Mouse (Mus musculus): ENCODE data around the gene Gm17349. TPM values are rescaled to one million over a fixed set of nuclear protein-coding genes. Genes with fewer than 3 reads are reported as not detected.

The Gm17349 gene
- polyA plus RNA-seq, 1 experiment from 2014 or later = not detected

DNA sequence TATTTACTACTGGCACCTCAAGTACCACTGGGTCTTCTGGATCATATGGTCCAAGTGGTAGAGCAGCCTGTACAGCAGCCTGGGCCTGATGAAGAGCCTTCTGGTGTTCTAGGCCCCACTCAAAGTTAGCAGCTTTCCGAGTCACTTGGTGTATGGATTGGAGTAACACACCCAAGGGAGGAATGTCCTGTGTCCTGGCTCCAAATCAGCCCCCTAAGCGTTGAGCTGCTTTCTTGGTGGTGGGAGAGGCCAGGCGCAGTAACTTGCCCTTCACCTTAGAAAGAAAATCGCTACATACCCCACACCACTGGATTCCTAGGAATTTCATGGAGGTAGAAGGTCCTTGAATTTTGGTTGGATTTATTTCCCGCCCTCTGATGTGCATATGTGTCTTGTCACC is 21.1 kb downstream of the Gm17349 start:
- Histone ChIP-seq H3K4me3 (ENCODE audit: low read depth, low read length) (no peak overlapping the region), H3K27ac (replicated peaks; ENCODE audit: low read depth, low read length) (no peak overlapping the region), H3K36me3 (ENCODE audit: control insufficient read depth, insufficient read depth, low read length) (no peaks in the 10 kb centered on the region), H3K4me1 (ENCODE audit: control insufficient read depth, insufficient read depth, low read length) (no peaks in the 10 kb centered on the region), H3K27me3 (ENCODE audit: control insufficient read depth, insufficient read depth, low read length) (no peaks in the 10 kb centered on the region), H3K4me2 (ENCODE audit: low read depth, severe bottlenecking) (no peak overlapping the region), H3K9ac (ENCODE audit: low read length) (no peak overlapping the region), H3K9me3 (ENCODE audit: control insufficient read depth, low read length) (no peaks in the 10 kb centered on the region)
- WGBS = 94% methylated on average over 5 of the region's 5 CpGs
- DNase-seq (ENCODE audit: low spot score) (no peak), ATAC-seq (ENCODE audit: insufficient number of reproducible peaks, low FRiP score, low TSS enrichment, low read depth) (no peak)

DNA sequence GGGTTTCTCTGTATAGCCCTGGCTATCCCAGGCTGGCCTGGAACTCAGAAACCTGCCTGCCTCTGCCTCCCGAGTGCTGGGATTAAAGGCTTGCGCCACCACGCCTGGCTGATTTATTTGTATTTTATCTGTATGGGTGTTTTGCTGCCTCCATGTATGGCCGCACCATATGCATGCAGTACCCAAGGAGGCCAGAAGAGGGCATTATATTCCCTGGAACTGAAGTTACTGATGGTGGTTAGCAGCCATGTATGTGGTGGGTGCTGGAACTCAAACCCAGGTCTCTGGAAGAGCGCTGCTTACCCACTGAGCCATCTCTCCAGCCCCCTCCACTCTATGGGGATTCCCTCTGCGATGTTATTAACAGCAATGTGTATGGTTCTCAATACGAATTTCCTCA is 22.4 kb downstream of the Gm17349 start:
- no peaks in the 10 kb centered on the region for H3K36me3 ChIP-seq (ENCODE audit: control insufficient read depth, insufficient read depth, low read length)
- no peak overlapping the region for H3K27ac ChIP-seq (replicated peaks; ENCODE audit: low read depth, low read length)
- H3K4me1 ChIP-seq (ENCODE audit: control insufficient read depth, insufficient read depth, low read length) = no peaks in the 10 kb centered on the region
- WGBS = 94% methylated on average over 7 of the region's 7 CpGs
- no peak overlapping the region for H3K4me2 ChIP-seq (ENCODE audit: low read depth, severe bottlenecking)
- H3K9ac ChIP-seq (ENCODE audit: low read length) = no peak overlapping the region
- no peaks in the 10 kb centered on the region for H3K27me3 ChIP-seq (ENCODE audit: control insufficient read depth, insufficient read depth, low read length)
- H3K9me3 ChIP-seq (ENCODE audit: control insufficient read depth, low read length) = no peaks in the 10 kb centered on the region
- DNase-seq (ENCODE audit: low spot score) = no peak
- H3K4me3 ChIP-seq (ENCODE audit: low read depth, low read length) = no peak overlapping the region
- ATAC-seq (ENCODE audit: insufficient number of reproducible peaks, low FRiP score, low TSS enrichment, low read depth) = no peak

DNA sequence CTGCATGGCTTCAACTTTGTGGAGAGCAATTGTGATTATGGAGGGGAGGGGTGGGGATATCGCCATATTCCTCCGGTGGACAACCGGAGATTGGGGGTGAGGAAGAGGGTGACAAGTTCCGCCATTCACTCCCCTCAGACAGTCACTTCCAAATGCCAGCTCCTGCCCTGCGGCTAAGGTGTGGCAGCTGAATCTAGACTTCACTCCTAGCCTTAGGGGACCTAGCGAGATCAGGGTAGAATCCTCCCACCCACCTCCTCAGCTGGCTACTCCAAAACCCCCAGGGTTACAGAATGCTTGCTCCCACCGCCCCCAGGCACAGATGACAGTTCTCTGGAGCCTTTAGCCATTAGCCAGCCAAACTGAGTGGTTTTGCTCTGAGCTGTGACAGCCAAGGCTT is 26.3 kb downstream of the Gm17349 start:
- Histone ChIP-seq H3K9me3 (ENCODE audit: control insufficient read depth, low read length) (no peaks in the 10 kb centered on the region), H3K4me2 (ENCODE audit: low read depth, severe bottlenecking) (no peak overlapping the region), H3K4me3 (ENCODE audit: low read depth, low read length) (no peak overlapping the region), H3K27me3 (ENCODE audit: control insufficient read depth, insufficient read depth, low read length) (no peaks in the 10 kb centered on the region), H3K4me1 (ENCODE audit: control insufficient read depth, insufficient read depth, low read length) (no peaks in the 10 kb centered on the region), H3K36me3 (ENCODE audit: control insufficient read depth, insufficient read depth, low read length) (no peaks in the 10 kb centered on the region), H3K27ac (replicated peaks; ENCODE audit: low read depth, low read length) (no peak overlapping the region), H3K9ac (ENCODE audit: low read length) (no peak overlapping the region)
- no peak for ATAC-seq (ENCODE audit: insufficient number of reproducible peaks, low FRiP score, low TSS enrichment, low read depth)
- 44% methylated on average over 7 of the region's 7 CpGs for WGBS
- DNase-seq (ENCODE audit: low spot score) = no peak

DNA sequence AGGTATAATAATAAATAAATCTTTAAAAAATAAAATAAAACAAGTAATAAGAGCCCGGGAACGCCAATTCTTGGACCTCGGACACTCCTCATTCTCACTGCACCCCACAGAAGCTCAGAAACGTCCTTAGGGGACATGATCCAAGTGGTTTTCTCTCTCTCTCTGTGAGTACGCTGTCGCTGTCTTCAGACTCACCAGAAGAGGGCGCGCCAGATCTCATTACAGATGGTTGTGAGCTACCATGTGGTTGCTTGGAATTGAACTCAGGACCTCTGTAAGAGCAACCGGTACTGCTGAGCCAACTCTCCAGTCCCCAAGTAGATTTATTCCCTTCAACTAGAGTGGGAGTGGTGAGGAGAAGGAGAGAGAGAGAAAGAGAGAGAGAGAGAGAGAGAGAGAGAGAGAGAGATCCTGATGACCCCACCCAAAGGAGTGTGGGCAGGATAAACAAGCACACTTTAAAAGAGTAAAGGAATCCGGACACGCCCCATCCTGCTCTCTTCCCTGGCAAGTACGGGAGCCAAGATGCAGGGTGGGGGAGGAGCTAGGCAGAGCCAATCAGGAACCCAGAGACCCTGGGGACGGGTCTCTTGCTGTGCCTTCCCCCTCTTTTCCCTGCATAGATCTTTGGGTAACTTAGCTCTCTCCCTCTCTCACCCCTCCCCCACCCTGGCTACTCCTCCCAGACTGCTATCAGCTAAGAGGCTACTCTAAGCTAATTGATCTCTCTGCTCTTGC is 27.1 kb downstream of the Gm17349 start:
- 16% methylated on average over 13 of the region's 13 CpGs for WGBS
- Histone ChIP-seq H3K9ac (ENCODE audit: low read length) (no peak overlapping the region), H3K36me3 (ENCODE audit: control insufficient read depth, insufficient read depth, low read length) (no peaks in the 10 kb centered on the region), H3K4me1 (ENCODE audit: control insufficient read depth, insufficient read depth, low read length) (no peaks in the 10 kb centered on the region), H3K27ac (replicated peaks; ENCODE audit: low read depth, low read length) (no peak overlapping the region), H3K4me2 (ENCODE audit: low read depth, severe bottlenecking) (no peak overlapping the region), H3K27me3 (ENCODE audit: control insufficient read depth, insufficient read depth, low read length) (no peaks in the 10 kb centered on the region), H3K9me3 (ENCODE audit: control insufficient read depth, low read length) (no peaks in the 10 kb centered on the region), H3K4me3 (ENCODE audit: low read depth, low read length) (no peak overlapping the region)
- ATAC-seq (ENCODE audit: insufficient number of reproducible peaks, low FRiP score, low TSS enrichment, low read depth) (no peak), DNase-seq (ENCODE audit: low spot score) (peak; percentile 57)

DNA sequence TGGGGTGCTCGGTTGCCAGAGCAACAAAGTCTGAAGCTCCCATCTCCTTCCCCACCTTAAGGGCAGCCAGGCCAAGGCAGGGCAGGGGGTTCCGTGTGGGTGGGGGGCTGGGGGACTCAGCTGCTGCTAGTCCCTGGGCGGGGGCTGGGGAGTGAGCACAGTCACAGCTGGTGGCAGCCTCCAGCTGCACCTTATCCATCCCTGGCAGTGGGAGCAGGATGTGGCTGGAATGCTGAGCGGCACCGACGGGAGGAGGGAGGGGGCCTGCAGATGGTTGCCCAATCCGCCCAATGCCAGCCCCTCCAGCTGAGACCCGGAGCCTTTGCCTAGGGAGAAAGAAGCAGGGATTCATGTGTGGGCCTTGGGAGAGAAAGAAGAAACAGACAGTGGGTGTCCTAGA is 28.2 kb downstream of the Gm17349 start:
- no peak for DNase-seq (ENCODE audit: low spot score)
- Histone ChIP-seq H3K4me3 (ENCODE audit: low read depth, low read length) (no peak overlapping the region), H3K36me3 (ENCODE audit: control insufficient read depth, insufficient read depth, low read length) (no peaks in the 10 kb centered on the region), H3K4me1 (ENCODE audit: control insufficient read depth, insufficient read depth, low read length) (no peaks in the 10 kb centered on the region), H3K9ac (ENCODE audit: low read length) (no peak overlapping the region), H3K27ac (replicated peaks; ENCODE audit: low read depth, low read length) (no peak overlapping the region), H3K9me3 (ENCODE audit: control insufficient read depth, low read length) (no peaks in the 10 kb centered on the region), H3K4me2 (ENCODE audit: low read depth, severe bottlenecking) (no peak overlapping the region), H3K27me3 (ENCODE audit: control insufficient read depth, insufficient read depth, low read length) (peaks cover under 1% of the 10 kb centered on the region; the same call in 1 of the 2 replicates)
- 35% methylated on average over 8 of the region's 8 CpGs for WGBS
- ATAC-seq (ENCODE audit: insufficient number of reproducible peaks, low FRiP score, low TSS enrichment, low read depth) = no peak

DNA sequence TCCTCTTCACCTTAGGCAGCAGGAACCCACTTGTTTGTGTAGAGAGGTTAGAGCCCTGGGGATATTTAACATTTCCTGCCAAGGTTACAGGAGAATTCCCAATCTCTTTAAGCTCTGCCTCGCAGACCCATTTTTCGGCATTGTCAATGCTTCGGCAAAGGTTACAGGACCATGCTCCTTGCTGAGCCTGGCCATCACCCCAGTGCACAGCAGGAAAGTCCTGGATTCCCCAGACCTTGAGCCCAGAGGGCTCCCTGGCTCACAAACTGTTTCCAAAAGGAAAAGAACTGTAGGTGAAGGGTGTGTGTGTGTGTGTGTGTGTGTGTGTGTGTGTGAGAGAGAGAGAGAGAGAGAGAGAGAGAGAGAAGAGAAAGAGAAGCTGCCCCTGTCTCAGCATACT is 30.4 kb downstream of the Gm17349 start:
- H3K4me2 ChIP-seq (ENCODE audit: low read depth, severe bottlenecking) = no peak overlapping the region
- ATAC-seq (ENCODE audit: insufficient number of reproducible peaks, low FRiP score, low TSS enrichment, low read depth) (no peak), DNase-seq (ENCODE audit: low spot score) (no peak)
- H3K27me3 ChIP-seq (ENCODE audit: control insufficient read depth, insufficient read depth, low read length) = peaks cover 22% of the 10 kb centered on the region
- H3K9ac ChIP-seq (ENCODE audit: low read length) = no peak overlapping the region
- no peak overlapping the region for H3K4me3 ChIP-seq (ENCODE audit: low read depth, low read length)
- no peak overlapping the region for H3K27ac ChIP-seq (replicated peaks; ENCODE audit: low read depth, low read length)
- no peaks in the 10 kb centered on the region for H3K4me1 ChIP-seq (ENCODE audit: control insufficient read depth, insufficient read depth, low read length)
- H3K9me3 ChIP-seq (ENCODE audit: control insufficient read depth, low read length) = no peaks in the 10 kb centered on the region
- 91% methylated on average over 3 of the region's 3 CpGs for WGBS
- H3K36me3 ChIP-seq (ENCODE audit: control insufficient read depth, insufficient read depth, low read length) = no peaks in the 10 kb centered on the region

DNA sequence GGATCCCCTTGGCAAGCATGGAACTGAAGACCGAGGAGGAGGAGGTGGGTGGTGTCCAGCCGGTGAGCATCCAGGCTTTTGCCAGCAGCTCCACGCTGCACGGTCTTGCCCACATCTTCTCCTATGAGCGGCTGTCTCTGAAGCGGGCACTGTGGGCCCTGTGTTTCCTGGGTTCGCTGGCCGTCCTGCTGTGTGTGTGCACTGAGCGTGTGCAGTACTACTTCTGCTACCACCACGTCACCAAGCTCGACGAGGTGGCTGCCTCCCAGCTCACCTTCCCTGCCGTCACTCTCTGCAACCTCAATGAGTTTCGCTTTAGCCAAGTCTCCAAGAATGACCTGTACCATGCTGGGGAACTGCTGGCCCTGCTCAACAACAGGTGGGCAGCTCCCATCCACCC is 33.5 kb downstream of the Gm17349 start:
- DNase-seq (ENCODE audit: low spot score) = no peak
- H3K4me3 ChIP-seq (ENCODE audit: low read depth, low read length) = no peak overlapping the region
- no peak overlapping the region for H3K4me2 ChIP-seq (ENCODE audit: low read depth, severe bottlenecking)
- WGBS = 73% methylated on average over 14 of the region's 14 CpGs
- no peaks in the 10 kb centered on the region for H3K36me3 ChIP-seq (ENCODE audit: control insufficient read depth, insufficient read depth, low read length)
- peaks cover 31% of the 10 kb centered on the region for H3K27me3 ChIP-seq (ENCODE audit: control insufficient read depth, insufficient read depth, low read length)
- H3K9ac ChIP-seq (ENCODE audit: low read length) = no peak overlapping the region
- H3K9me3 ChIP-seq (ENCODE audit: control insufficient read depth, low read length) = no peaks in the 10 kb centered on the region
- H3K4me1 ChIP-seq (ENCODE audit: control insufficient read depth, insufficient read depth, low read length) = no peaks in the 10 kb centered on the region
- H3K27ac ChIP-seq (replicated peaks; ENCODE audit: low read depth, low read length) = no peak overlapping the region
- ATAC-seq (ENCODE audit: insufficient number of reproducible peaks, low FRiP score, low TSS enrichment, low read depth) = no peak

DNA sequence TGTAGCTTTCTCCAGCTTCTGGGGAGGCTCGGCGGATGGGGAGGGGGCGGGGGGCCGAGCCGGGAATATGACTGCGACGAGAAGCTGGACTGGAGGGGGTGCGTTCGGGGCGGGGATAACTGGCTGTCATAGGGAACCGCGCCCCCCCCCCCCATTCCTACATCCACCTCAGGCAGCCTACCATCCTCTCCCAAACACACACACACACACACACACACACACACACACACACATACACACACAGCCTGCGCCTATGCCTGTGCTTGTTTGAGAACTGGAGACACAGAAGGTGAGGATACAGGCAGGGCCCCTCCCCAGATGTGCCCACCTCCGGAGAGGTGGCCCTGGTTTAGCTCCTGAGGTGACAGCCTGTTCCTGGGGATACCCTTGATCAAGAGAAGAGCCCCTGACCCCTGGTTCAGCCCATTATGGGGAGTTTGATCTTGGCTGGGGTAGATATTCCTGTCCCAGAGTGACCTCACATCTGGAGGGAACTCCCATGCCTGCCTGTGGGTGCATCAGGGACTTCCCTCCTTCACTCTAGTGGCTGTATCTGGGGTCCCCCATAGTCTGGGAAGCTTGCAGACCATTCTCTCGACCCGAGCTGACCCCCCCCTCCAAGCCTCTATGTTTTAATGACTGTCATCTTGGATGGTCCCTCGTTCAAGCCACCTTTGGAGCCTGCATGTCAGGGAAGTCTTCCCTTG is 34.2 kb downstream of the Gm17349 start:
- Histone ChIP-seq H3K9ac (ENCODE audit: low read length) (peak overlapping the region; percentile 60), H3K9me3 (ENCODE audit: control insufficient read depth, low read length) (no peaks in the 10 kb centered on the region), H3K4me1 (ENCODE audit: control insufficient read depth, insufficient read depth, low read length) (no peaks in the 10 kb centered on the region), H3K27me3 (ENCODE audit: control insufficient read depth, insufficient read depth, low read length) (peaks cover 38% of the 10 kb centered on the region), H3K4me2 (ENCODE audit: low read depth, severe bottlenecking) (peak overlapping the region; percentile 99), H3K27ac (replicated peaks; ENCODE audit: low read depth, low read length) (no peak overlapping the region), H3K4me3 (ENCODE audit: low read depth, low read length) (peak overlapping the region; percentile 51), H3K36me3 (ENCODE audit: control insufficient read depth, insufficient read depth, low read length) (no peaks in the 10 kb centered on the region)
- DNase-seq (ENCODE audit: low spot score) (no peak), ATAC-seq (ENCODE audit: insufficient number of reproducible peaks, low FRiP score, low TSS enrichment, low read depth) (no peak)
- WGBS = 22% methylated on average over 7 of the region's 17 CpGs
